Mouse (Mus musculus) c-Kit-positive CD71-negative TER-119-negative erythroid progenitor cells, embryonic 14.5 days (primary cell): ENCODE measurements around the gene Slc6a16.
"Not testable (repeated sequence)": the region's sequence is repeated elsewhere in the genome, so short reads cannot be mapped to it uniquely, and the experiment has no call there.

ENCODE experiments used
- DNase-seq: peaks from one replicate; pipeline ENCODE4 v3.0.0-alpha.2; 2013; ENCODE audit warnings: low read depth

Slc6a16 gene

GRCm38 (mm10) chr7:45253806-45254205 lies 12.9 kb downstream of the Slc6a16 start:
- no peak for DNase-seq

- DNase-seq = not testable (repeated sequence)
Observed at GRCm38 (mm10) chr7:45255822-45256221, 14.9 kb downstream of the Slc6a16 start.

- no peak for DNase-seq
Observed at GRCm38 (mm10) chr7:45257063-45257840, 16.4 kb downstream of the Slc6a16 start.

- no peak for DNase-seq
Observed at GRCm38 (mm10) chr7:45259281-45259680, 18.4 kb downstream of the Slc6a16 start.

GRCm38 (mm10) chr7:45262266-45262665 lies 21.4 kb downstream of the Slc6a16 start:
- DNase-seq = no peak

- no peak for DNase-seq
Observed at GRCm38 (mm10) chr7:45263006-45263607, 22.2 kb downstream of the Slc6a16 start.

- no peak for DNase-seq
Observed at GRCm38 (mm10) chr7:45264348-45264747, 23.5 kb downstream of the Slc6a16 start.

- DNase-seq = no peak
Observed at GRCm38 (mm10) chr7:45265518-45265917, 24.6 kb downstream of the Slc6a16 start.

GRCm38 (mm10) chr7:45272786-45273412 lies 32.0 kb downstream of the Slc6a16 start:
- no peak for DNase-seq

- no peak for DNase-seq
Observed at GRCm38 (mm10) chr7:45273672-45274071, 32.8 kb downstream of the Slc6a16 start.

GRCm38 (mm10) chr7:45277136-45277760 lies 36.4 kb downstream of the Slc6a16 start, which contains the start of gene Slc6a21:
Gene Slc6a21 (plus strand): TSS chr7:45277513.
- peak; percentile 40 for DNase-seq

- DNase-seq = no peak
Observed at GRCm38 (mm10) chr7:45286486-45286885, 45.6 kb downstream of the Slc6a16 start.

GRCm38 (mm10) chr7:45296626-45297025 lies 55.7 kb downstream of the Slc6a16 start:
- no peak for DNase-seq

- no peak for DNase-seq
Observed at GRCm38 (mm10) chr7:45297563-45297962, 56.7 kb downstream of the Slc6a16 start.

GRCm38 (mm10) chr7:45299752-45300151 lies 58.9 kb downstream of the Slc6a16 start:
- peak; percentile 79 for DNase-seq

- no peak for DNase-seq
Observed at GRCm38 (mm10) chr7:45300270-45300669, 59.4 kb downstream of the Slc6a16 start.

- no peak for DNase-seq
Observed at GRCm38 (mm10) chr7:45302626-45303025, 61.7 kb downstream of the Slc6a16 start.

GRCm38 (mm10) chr7:45304869-45305268 lies 64.0 kb downstream of the Slc6a16 start:
- DNase-seq = no peak

- DNase-seq = peak; percentile 67
Observed at GRCm38 (mm10) chr7:45305275-45305674, 64.4 kb downstream of the Slc6a16 start.

GRCm38 (mm10) chr7:45308551-45309240 lies 67.8 kb downstream of the Slc6a16 start:
- DNase-seq = no peak

GRCm38 (mm10) chr7:45309455-45309854 lies 68.6 kb downstream of the Slc6a16 start:
- peak; percentile 67 for DNase-seq

GRCm38 (mm10) chr7:45312023-45312422 lies 71.1 kb downstream of the Slc6a16 start:
- no peak for DNase-seq
